Mouse (Mus musculus) heart, postnatal 0 days (tissue): ENCODE measurements at regions not wholly inside any gene's neighbourhood (a gene's known extent, or its start where the extent isn't known, plus 50 kb on each side); places are given as distances from the start of the nearest gene placed in this dataset.

ENCODE experiments used
- CTCF ChIP-seq: IDR thresholded peaks from 2 replicates; pipeline ENCODE4 v1.5.1; 2016; ENCODE audit warnings: antibody characterized with exemption, control low read depth, low read depth
- EP300 ChIP-seq: IDR thresholded peaks from 2 replicates; pipeline ENCODE4 v1.6.1; 2016; ENCODE audit warnings: antibody characterized with exemption, low read depth

GRCm38 (mm10) chr9:41402942-41403341 lies 241.4 kb upstream of the Ubash3b start:
- TF ChIP-seq CTCF (no peak), EP300 (no peak)
